Mouse (Mus musculus) small intestine, adult 2 months (tissue): ENCODE measurements at regions not wholly inside any gene's neighbourhood (a gene's known extent, or its start where the extent isn't known, plus 50 kb on each side); places are given as distances from the start of the nearest gene placed in this dataset.

Source experiments
- CTCF ChIP-seq: fragments of 200-500 bp; IDR thresholded peaks from 2 replicates; pipeline ENCODE4 v1.5.1; 2012; ENCODE audit warnings: low read depth, mild to moderate bottlenecking, control low read depth, inconsistent platforms, low read length, moderate library complexity, mixed read lengths; ENCODE audit not compliant: insufficient replicate concordance, insufficient read length; ENCODE audit errors: extremely low read depth
- POLR2A ChIP-seq: fragments of 200-500 bp; IDR thresholded peaks from 2 replicates; pipeline ENCODE4 v1.6.1; 2012; ENCODE audit warnings: low read depth, mild to moderate bottlenecking, control low read depth, inconsistent platforms, low read length, moderate library complexity

DNA sequence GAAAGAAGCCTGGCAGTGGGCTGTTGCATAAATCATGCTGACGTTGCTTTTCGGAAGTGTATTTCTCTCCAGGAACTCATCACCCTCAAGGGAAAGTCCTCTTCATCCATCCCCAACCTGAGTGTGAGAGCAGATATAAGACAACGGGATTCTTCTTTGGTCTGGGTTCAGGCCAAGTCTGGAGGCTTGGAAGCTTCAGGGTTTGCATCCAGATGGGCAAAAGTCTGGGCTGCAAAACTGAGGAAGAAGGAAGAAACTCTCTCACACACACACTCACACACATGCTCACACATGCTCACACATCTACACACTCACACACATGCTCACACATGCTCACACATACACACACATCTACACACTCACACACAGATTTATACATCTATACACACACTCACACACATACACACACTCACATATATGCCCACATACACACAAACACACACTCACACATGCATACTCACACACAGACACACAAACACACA is 173.1 kb upstream of the Plxnc1 start:
- TF ChIP-seq CTCF (no peak), POLR2A (no peak)
